Mouse (Mus musculus) thymus, adult 2 months (tissue): ENCODE measurements around the gene Hipk1. TPM values are rescaled to one million over a fixed set of nuclear protein-coding genes. Genes with fewer than 3 reads are reported as not detected.

ENCODE experiments used
- DNase-seq: peaks from one replicate; pipeline ENCODE4 v3.0.0; 2021
- H3K27ac ChIP-seq: fragments of 200-500 bp; 2 replicates; pipeline ENCODE4 v1.5.1; 2012; ENCODE audit warnings: low read length, control low read depth; ENCODE audit not compliant: control insufficient read depth, insufficient read depth
- H3K27me3 ChIP-seq: fragments of 200-500 bp; 2 replicates; pipeline ENCODE4 v1.6.1; 2012; ENCODE audit warnings: mild to moderate bottlenecking, low read length, moderate library complexity, mixed read lengths; ENCODE audit not compliant: control insufficient read depth, insufficient read depth
- H3K36me3 ChIP-seq: fragments of 200-500 bp; 2 replicates; pipeline ENCODE4 v1.6.1; 2012; ENCODE audit warnings: mild to moderate bottlenecking, low read length, moderate library complexity; ENCODE audit not compliant: control insufficient read depth, insufficient read depth
- H3K4me1 ChIP-seq: fragments of 200-500 bp; replicated peaks from 2 replicates; pipeline ENCODE4 v1.6.1; 2012; ENCODE audit warnings: low read length; ENCODE audit not compliant: control insufficient read depth, insufficient read depth
- H3K4me3 ChIP-seq: fragments of 200-500 bp; 2 replicates; pipeline ENCODE4 v1.5.1; 2012; ENCODE audit warnings: mild to moderate bottlenecking, low read length, control low read depth, moderate library complexity; ENCODE audit not compliant: control insufficient read depth, insufficient read depth
- CTCF ChIP-seq: fragments of 200-500 bp; IDR thresholded peaks from 2 replicates; pipeline ENCODE4 v1.5.1; 2012; ENCODE audit warnings: mild to moderate bottlenecking, control low read depth, low read length, moderate library complexity, borderline replicate concordance; ENCODE audit not compliant: control insufficient read depth, poor library complexity, insufficient read depth; ENCODE audit errors: extremely low read depth
- POLR2A ChIP-seq: fragments of 200-500 bp; IDR thresholded peaks from 2 replicates; pipeline ENCODE4 v1.6.1; 2012; ENCODE audit warnings: mild to moderate bottlenecking, low read length, control low read depth, moderate library complexity; ENCODE audit not compliant: control insufficient read depth, poor library complexity, insufficient read depth; ENCODE audit errors: extremely low read depth
- WGBS: fragments of 180-500 bp; shearing (Covaris S2); methylation state at CpG from one replicate; pipeline ENCODE4 v1.1.7; 2018; 5-methylcytosine and 5-hydroxymethylcytosine counted together
- polyA plus RNA-seq: library from polyadenylated mRNA; depleted of rRNA; stranded (reverse); fragments of >200 nt; gene quantifications from 2 replicates; pipeline ENCODE4 v1.2.3, GENCODE M21; 2012

Gene Hipk1
- polyA plus RNA-seq, 1 experiment, result 172 TPM

DNA sequence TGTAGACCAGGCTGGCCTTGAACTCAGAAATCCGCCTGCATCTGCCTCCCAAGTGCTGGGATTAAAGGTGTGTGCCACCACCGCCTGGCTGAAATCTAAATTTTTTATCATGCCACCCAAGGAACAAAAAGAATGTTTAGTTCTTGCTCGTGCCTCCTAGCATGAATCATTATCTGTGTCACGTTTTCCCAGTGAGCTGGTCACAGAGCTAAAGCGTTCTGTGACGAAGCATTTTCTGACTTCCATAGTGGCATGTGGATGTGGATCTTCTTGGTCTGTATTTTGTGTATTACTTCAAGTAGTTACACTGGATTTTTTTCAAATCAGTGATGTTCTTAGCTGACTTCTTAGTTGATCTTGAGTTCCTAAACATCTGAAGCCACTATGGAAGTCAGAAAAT lies 19.6 kb upstream of the Hipk1 start:
- 95% methylated on average over 6 of the region's 6 CpGs for WGBS
- no peak overlapping the region for H3K27ac ChIP-seq

DNA sequence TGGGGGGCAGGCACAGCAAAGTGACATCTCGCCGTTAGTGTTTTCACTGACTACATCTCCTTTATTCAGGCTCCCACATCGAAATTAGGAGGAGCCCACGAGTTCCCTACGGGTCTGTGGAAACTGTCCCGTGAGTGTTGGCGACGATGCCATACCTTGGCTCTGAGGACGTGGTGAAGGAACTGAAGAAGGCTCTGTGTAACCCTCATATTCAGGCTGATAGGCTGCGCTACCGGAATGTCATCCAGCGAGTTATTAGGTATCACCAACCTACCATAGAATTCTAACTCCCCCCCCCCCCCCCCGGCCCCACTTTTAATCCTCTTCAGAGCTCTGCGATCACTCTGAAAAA lies 18.4 kb upstream of the Hipk1 start:
- peaks cover 10% of the 10 kb centered on the region for H3K36me3 ChIP-seq

More for the DNA sequence above, 19.6 kb upstream of the Hipk1 start:
- TF ChIP-seq POLR2A (no peak), CTCF (no peak)
- Histone ChIP-seq H3K27me3 (no peaks in the 10 kb centered on the region), H3K4me1 (no peaks in the 10 kb centered on the region), H3K4me3 (no peak overlapping the region), H3K36me3 (peaks cover 15% of the 10 kb centered on the region)
- no peak for DNase-seq

GRCm38 (mm10) chr3:103808891-103809798 lies 17.8 kb upstream of the Hipk1 start, which contains the start of the genes Dclre1b, Ap4b1 and Gm43064:
Gene Dclre1b (minus strand): TSS chr3:103809444.
Gene Ap4b1 (plus strand): TSS chr3:103809520.
Gene Gm43064 (plus strand): TSS chr3:103809573.
- under 1% methylated on average over 55 of the region's 70 CpGs for WGBS

More for the DNA sequence above, 18.4 kb upstream of the Hipk1 start:
- 3% methylated on average over 14 of the region's 14 CpGs for WGBS
- DNase-seq, result no peak
- TF ChIP-seq CTCF (no peak), POLR2A (no peak)
- Histone ChIP-seq H3K4me1 (no peaks in the 10 kb centered on the region), H3K27ac (peak overlapping the region; percentile 81), H3K4me3 (peak overlapping the region; percentile 92), H3K27me3 (no peaks in the 10 kb centered on the region)

DNA sequence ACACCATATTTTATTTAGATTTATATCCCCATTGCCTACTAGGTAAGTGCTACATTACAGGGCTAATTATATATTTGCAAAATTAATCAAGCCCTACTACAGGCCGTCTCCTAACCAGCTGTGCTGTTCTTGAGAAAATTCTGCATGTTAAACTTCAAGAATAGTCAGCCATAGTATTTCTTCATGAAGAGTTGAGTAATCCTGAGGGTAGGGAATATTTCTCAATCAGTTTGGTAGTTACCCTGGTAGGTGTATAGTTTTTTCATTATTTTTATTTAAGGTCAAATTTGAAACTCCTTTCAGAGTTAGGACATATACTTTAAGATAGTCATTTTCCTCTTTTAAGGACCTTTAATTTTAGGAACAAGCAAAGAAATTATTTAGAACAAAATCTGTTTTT lies 14.3 kb upstream of the Hipk1 start:
- Histone ChIP-seq H3K36me3 (peaks cover 23% of the 10 kb centered on the region), H3K4me1 (peaks cover 18% of the 10 kb centered on the region)
- WGBS, result 95% methylated on average over 1 of the region's 1 CpGs

More at GRCm38 (mm10) chr3:103808891-103809798, 17.8 kb upstream of the Hipk1 start, which contains the start of the genes Dclre1b, Ap4b1 and Gm43064:
- H3K4me3 ChIP-seq, result peak within 1 kb of the TSS; percentile 95
- no peaks in the 10 kb centered on the region for H3K4me1 ChIP-seq
- H3K36me3 ChIP-seq, result peaks cover 15% of the 10 kb centered on the region; the same call in 1 of the 2 replicates
- H3K27me3 ChIP-seq, result no peaks in the 10 kb centered on the region
- peak; percentile 93 for DNase-seq
- H3K27ac ChIP-seq, result peak within 1 kb of the TSS; percentile 81
- peak; percentile 65 for TF ChIP-seq POLR2A
- no peak; the same call in 1 of the 2 replicates for TF ChIP-seq CTCF

DNA sequence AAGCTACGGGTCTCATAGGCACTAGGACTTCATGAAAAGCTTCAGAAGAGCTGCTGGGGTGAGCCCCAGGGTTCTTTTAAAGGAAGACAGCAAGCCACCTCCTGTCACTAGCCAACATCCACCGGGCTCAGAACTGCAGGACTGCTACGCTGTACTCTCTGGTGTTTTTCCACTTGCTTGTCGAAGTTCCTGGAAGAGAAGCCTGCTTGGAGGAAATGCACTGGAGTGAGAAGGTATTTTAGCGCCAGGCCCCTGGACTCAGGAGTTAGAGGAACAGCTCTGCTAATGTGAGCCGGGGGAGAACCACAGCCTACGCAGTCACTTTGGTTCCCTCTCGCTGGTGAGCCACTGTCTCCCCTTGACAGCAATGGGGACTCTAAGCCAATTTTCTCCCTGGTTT lies 11.5 kb upstream of the Hipk1 start:
- 0 out of 2 replicates have a peak overlapping the region, but pooled peaks have one; percentile 2 for H3K4me3 ChIP-seq
- H3K27me3 ChIP-seq, result no peaks in the 10 kb centered on the region
- WGBS, result 37% methylated on average over 8 of the region's 8 CpGs
- peak; percentile 35 for DNase-seq
- peak overlapping the region; percentile 96 for H3K27ac ChIP-seq
- peaks cover 23% of the 10 kb centered on the region for H3K36me3 ChIP-seq
- TF ChIP-seq CTCF (no peak), POLR2A (no peak)
- H3K4me1 ChIP-seq, result peaks cover 18% of the 10 kb centered on the region

More for the DNA sequence above, 14.3 kb upstream of the Hipk1 start:
- H3K27me3 ChIP-seq, result no peaks in the 10 kb centered on the region
- no peak overlapping the region for H3K4me3 ChIP-seq
- H3K27ac ChIP-seq, result no peak overlapping the region
- no peak for DNase-seq
- TF ChIP-seq CTCF, result no peak
- TF ChIP-seq POLR2A, result no peak

DNA sequence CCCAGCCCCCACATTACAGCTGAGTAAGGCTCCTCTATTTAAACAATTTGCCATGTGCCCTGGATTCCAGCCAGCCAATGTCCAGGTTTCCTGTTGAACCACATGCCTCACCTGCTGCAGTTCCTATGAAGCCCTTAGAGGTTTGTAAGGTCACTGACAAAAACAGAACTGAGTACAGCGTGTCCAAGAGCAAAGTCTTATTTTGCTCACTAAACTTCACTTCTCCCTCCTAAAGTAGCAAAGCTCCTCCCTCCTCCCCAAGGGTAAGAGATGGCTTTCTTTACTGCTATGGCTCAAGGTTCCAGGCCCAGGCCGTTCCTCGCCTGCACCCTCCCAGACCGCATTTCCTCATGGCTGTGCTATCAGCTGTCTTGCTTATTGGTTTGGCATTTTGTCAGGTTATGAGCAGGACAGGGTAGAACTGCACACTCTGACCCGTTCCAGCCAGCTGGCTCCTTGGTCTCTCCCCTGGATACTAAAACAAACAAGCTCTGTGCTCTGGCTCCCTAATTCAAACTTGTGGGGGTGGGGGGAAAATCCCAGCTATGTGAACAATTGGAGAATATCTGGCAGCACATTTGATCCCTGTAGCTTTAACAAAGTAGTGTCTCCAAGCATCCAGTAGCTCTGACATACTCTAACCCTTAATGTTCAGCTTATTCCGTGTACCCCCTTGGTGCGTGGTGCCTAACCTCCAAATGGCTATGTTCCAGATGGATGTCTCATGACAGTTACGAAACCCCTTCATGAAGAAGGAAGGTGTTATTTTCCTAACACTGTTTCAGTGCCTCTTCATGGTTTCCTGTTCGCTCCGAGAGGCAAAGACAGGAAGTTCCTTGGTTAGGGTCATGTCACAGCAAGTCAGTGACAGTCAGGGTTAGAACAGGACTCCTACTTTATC lies 10.5 kb upstream of the Hipk1 start:
- Histone ChIP-seq H3K36me3 (peaks cover 23% of the 10 kb centered on the region), H3K4me1 (peaks cover 18% of the 10 kb centered on the region), H3K27ac (peak overlapping the region; percentile 98), H3K27me3 (no peaks in the 10 kb centered on the region), H3K4me3 (no peak overlapping the region)
- peak; percentile 51 for DNase-seq
- TF ChIP-seq CTCF (no peak), POLR2A (no peak)
- 4% methylated on average over 10 of the region's 10 CpGs for WGBS
